Mouse (Mus musculus): Measurements from ENCODE around the gene Rad54l2.

DNA sequence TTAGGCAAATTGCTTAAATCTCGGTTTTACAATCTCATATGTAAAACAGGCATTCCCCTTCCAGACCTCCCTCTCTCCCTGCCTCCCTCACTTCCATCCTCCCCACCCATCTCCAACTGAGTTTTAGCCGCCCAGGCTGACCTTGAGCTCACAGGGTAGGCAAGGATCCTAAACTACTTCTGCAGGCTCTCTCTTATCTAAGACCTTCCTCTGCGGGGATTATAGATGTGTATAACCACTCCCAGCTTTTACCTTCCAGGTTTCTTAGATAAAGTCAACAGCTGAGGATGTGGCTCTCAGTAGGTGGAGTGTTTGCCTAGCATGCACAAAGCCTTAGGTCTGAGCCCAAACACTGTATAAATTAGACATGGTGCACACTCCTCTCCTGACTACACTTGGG lies 18.8 kb downstream of the Rad54l2 start:
- TF ChIP-seq CTCF (IDR thresholded peaks at IDR 0.05; ENCODE audit: low read depth) (no peak), EP300 (optimal IDR thresholded peaks at IDR 0.05) (no peak)
